Mouse (Mus musculus): ENCODE data around the gene Patj. TPM values are rescaled to one million over a fixed set of nuclear protein-coding genes. Genes with fewer than 3 reads are reported as not detected.
"Not testable (repeated sequence)": the region's sequence is repeated elsewhere in the genome, so short reads cannot be mapped to it uniquely, and the experiment has no call there.

Patj gene
- total RNA-seq, 1 experiment from 2014 or later, result 4.3 TPM

- no peak for DNase-seq
Observed at GRCm38 (mm10) chr4:98577957-98578541, 182.5 kb downstream of the Patj start.

GRCm38 (mm10) chr4:98581456-98581855 lies 185.9 kb downstream of the Patj start:
- no peak for DNase-seq

- DNase-seq, result no peak
Observed at GRCm38 (mm10) chr4:98584023-98584422, 188.4 kb downstream of the Patj start.

- no peak for DNase-seq
Observed at GRCm38 (mm10) chr4:98586303-98586702, 190.7 kb downstream of the Patj start.

- no peak for DNase-seq
Observed at GRCm38 (mm10) chr4:98587686-98588085, 192.1 kb downstream of the Patj start.

- no peak for DNase-seq
Observed at GRCm38 (mm10) chr4:98593961-98594360, 198.4 kb downstream of the Patj start.

GRCm38 (mm10) chr4:98598546-98598971 lies 203.0 kb downstream of the Patj start:
- no peak for DNase-seq

- no peak for DNase-seq
Observed at GRCm38 (mm10) chr4:98599358-98599757, 203.8 kb downstream of the Patj start.

GRCm38 (mm10) chr4:98603131-98603530 lies 207.5 kb downstream of the Patj start:
- no peak for DNase-seq

GRCm38 (mm10) chr4:98610501-98610900 lies 214.9 kb downstream of the Patj start:
- no peak for DNase-seq

GRCm38 (mm10) chr4:98614395-98614794 lies 218.8 kb downstream of the Patj start:
- no peak for DNase-seq

GRCm38 (mm10) chr4:98619199-98619598 lies 223.6 kb downstream of the Patj start:
- no peak for DNase-seq

GRCm38 (mm10) chr4:98620986-98621784 lies 225.6 kb downstream of the Patj start:
- no peak for DNase-seq

- DNase-seq, result no peak
Observed at GRCm38 (mm10) chr4:98622180-98622579, 226.6 kb downstream of the Patj start.

GRCm38 (mm10) chr4:98622996-98623673 lies 227.6 kb downstream of the Patj start:
- no peak for DNase-seq

- DNase-seq, result no peak
Observed at GRCm38 (mm10) chr4:98628286-98628685, 232.7 kb downstream of the Patj start.

GRCm38 (mm10) chr4:98629217-98629616 lies 233.6 kb downstream of the Patj start:
- DNase-seq, result not testable (repeated sequence)

- DNase-seq, result no peak
Observed at GRCm38 (mm10) chr4:98635140-98635837, 239.7 kb downstream of the Patj start.

- no peak for DNase-seq
Observed at GRCm38 (mm10) chr4:98638731-98639130, 243.1 kb downstream of the Patj start.

GRCm38 (mm10) chr4:98653650-98654049 lies 258.1 kb downstream of the Patj start:
- DNase-seq, result no peak

- DNase-seq, result no peak
Observed at GRCm38 (mm10) chr4:98654419-98654821, 258.8 kb downstream of the Patj start.

GRCm38 (mm10) chr4:98656759-98657158 lies 261.2 kb downstream of the Patj start:
- DNase-seq, result no peak

GRCm38 (mm10) chr4:98659032-98659431 lies 263.4 kb downstream of the Patj start:
- no peak for DNase-seq
